Mouse (Mus musculus) lung, postnatal 0 days (tissue): ENCODE measurements around the gene Ifi27. TPM values are rescaled to one million over a fixed set of nuclear protein-coding genes. Genes with fewer than 3 reads are reported as not detected.

Source experiments
- ATAC-seq: fragments of 200-750 bp; cut with Nextera tagmentation; 2 replicates; pipeline ENCODE4 v1.8.0; 2017; ENCODE audit warnings: moderate library complexity
- DNase-seq: peaks from one replicate; pipeline ENCODE4 v3.0.0-alpha.2; 2016; ENCODE audit warnings: low spot score
- H3K27ac ChIP-seq: fragments of 300-500 bp; sonication (generic); 2 replicates; pipeline ENCODE4 v1.5.1; 2014; ENCODE audit warnings: antibody characterized with exemption, mild to moderate bottlenecking, low read length, mixed read lengths
- H3K27me3 ChIP-seq: fragments of 300-500 bp; sonication (generic); replicated peaks from 2 replicates; pipeline ENCODE4 v1.6.1; 2014; ENCODE audit warnings: low read length, mixed read lengths; ENCODE audit not compliant: insufficient read depth
- H3K36me3 ChIP-seq: fragments of 300-500 bp; sonication (generic); 2 replicates; pipeline ENCODE4 v1.6.1; 2014; ENCODE audit warnings: low read length, mixed read lengths; ENCODE audit not compliant: insufficient read depth
- H3K4me1 ChIP-seq: fragments of 300-500 bp; sonication (generic); 2 replicates; pipeline ENCODE4 v1.6.1; 2014; ENCODE audit warnings: antibody characterized with exemption, low read depth, low read length, mixed read lengths; ENCODE audit not compliant: insufficient read depth
- H3K4me2 ChIP-seq: fragments of 300-500 bp; sonication (generic); replicated peaks from 2 replicates; pipeline ENCODE4 v1.6.1; 2014; ENCODE audit warnings: low read depth, mild to moderate bottlenecking, low read length, moderate library complexity, mixed read lengths
- H3K4me3 ChIP-seq: fragments of 300-500 bp; sonication (generic); 2 replicates; pipeline ENCODE4 v1.5.1; 2014; ENCODE audit warnings: low read depth, low read length
- H3K9ac ChIP-seq: fragments of 300-500 bp; sonication (generic); replicated peaks from 2 replicates; pipeline ENCODE4 v1.6.1; 2014; ENCODE audit warnings: low read depth, mild to moderate bottlenecking
- H3K9me3 ChIP-seq: fragments of 300-500 bp; sonication (generic); 2 replicates; pipeline ENCODE4 v1.6.1; 2016; ENCODE audit warnings: low read length, mixed read lengths
- CTCF ChIP-seq: IDR thresholded peaks from 2 replicates; pipeline ENCODE4 v1.5.1; 2016; ENCODE audit warnings: antibody characterized with exemption, mild to moderate bottlenecking
- EP300 ChIP-seq: IDR thresholded peaks from 2 replicates; pipeline ENCODE4 v1.6.1; 2016; ENCODE audit warnings: antibody characterized with exemption, mild to moderate bottlenecking, control low read depth
- WGBS: fragments of 180-500 bp; shearing (Covaris S2); extraction: QIAGEN DNeasy Blood & Tissue Kit; methylation state at CpG from one replicate; pipeline ENCODE4 v1.1.7; 2014; 5-methylcytosine and 5-hydroxymethylcytosine counted together
- polyA plus RNA-seq: library from polyadenylated mRNA; unstranded; fragments of >200 nt; fragmentation: Nextera tagmentation; extraction: Ambion mirVana; gene quantifications from 2 replicates; pipeline ENCODE4 v1.2.1, GENCODE M21; 2015

Gene Ifi27
- polyA plus RNA-seq, 1 experiment from 2014 or later, result 69.5 TPM

DNA sequence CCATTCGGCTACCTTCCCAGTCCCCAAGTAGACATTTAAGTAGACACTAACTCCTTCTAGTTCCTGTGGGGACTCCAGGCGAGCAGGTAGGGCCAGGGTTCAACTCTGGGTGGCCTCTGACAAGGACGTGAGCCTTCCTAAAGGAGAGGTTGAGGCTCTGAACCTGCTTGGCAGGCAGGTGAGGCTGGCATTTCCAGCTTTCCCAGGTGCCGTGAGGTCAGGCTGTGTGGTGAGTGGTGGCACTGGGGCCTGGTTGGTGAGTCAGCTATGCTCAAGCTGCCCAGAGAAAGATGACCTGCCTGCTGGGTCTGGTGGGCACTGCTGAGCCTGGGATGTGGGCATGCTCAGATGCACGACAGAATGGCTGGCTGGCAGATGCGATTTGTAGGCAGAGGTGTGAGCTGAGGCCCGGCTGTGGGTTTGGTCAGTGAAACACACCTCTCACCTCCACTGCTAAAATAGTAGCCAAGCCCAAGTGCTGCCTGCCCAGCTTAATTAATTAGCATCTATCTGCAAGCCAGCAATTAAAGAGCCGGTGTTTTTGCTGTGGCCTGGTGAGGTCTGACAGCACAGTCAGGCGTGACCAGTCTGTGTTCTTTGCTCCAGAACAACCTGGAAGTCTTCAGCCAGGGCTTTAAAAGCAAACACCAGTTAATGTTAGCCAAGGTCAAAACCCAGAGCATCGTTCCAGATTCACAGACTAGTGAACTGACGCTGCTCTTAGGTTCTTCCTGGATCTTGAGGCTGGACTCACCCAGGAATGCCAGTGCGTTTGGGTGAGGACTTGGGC is 38.3 kb upstream of the Ifi27 start:
- Histone ChIP-seq H3K9ac (no peak overlapping the region), H3K4me3 (no peak overlapping the region), H3K27ac (no peak overlapping the region), H3K4me2 (no peak overlapping the region), H3K27me3 (no peaks in the 10 kb centered on the region), H3K4me1 (no peaks in the 10 kb centered on the region), H3K36me3 (no peaks in the 10 kb centered on the region), H3K9me3 (no peaks in the 10 kb centered on the region)
- TF ChIP-seq EP300, result no peak
- TF ChIP-seq CTCF, result no peak
- DNase-seq (no peak), ATAC-seq (no peak)
- WGBS, result 50% methylated on average over 12 of the region's 12 CpGs

GRCm38 (mm10) chr12:103396751-103397150 is 37.3 kb upstream of the Ifi27 start:
- peak; percentile 67 for ATAC-seq

GRCm38 (mm10) chr12:103404131-103404530 is 29.9 kb upstream of the Ifi27 start:
- 80% methylated on average over 18 of the region's 18 CpGs for WGBS
- H3K4me1 ChIP-seq, result no peaks in the 10 kb centered on the region
- H3K4me3 ChIP-seq, result no peak overlapping the region
- H3K36me3 ChIP-seq, result peaks cover 26% of the 10 kb centered on the region
- no peaks in the 10 kb centered on the region for H3K27me3 ChIP-seq
- ATAC-seq (no peak), DNase-seq (no peak)
- no peak overlapping the region for H3K27ac ChIP-seq
- H3K9ac ChIP-seq, result no peak overlapping the region
- no peaks in the 10 kb centered on the region for H3K9me3 ChIP-seq
- TF ChIP-seq EP300, result no peak
- TF ChIP-seq CTCF, result no peak
- H3K4me2 ChIP-seq, result no peak overlapping the region

More at GRCm38 (mm10) chr12:103396751-103397150, 37.3 kb upstream of the Ifi27 start:
- 0 out of 2 replicates have a peak, but pooled peaks have one; percentile 16 for TF ChIP-seq EP300
- TF ChIP-seq CTCF, result no peak
- Histone ChIP-seq H3K4me3 (no peak overlapping the region), H3K36me3 (no peaks in the 10 kb centered on the region), H3K9me3 (no peaks in the 10 kb centered on the region), H3K27me3 (no peaks in the 10 kb centered on the region), H3K4me2 (no peak overlapping the region), H3K4me1 (no peaks in the 10 kb centered on the region), H3K9ac (no peak overlapping the region), H3K27ac (peak overlapping the region; percentile 71)
- 64% methylated on average over 7 of the region's 7 CpGs for WGBS
- DNase-seq, result peak; percentile 65

GRCm38 (mm10) chr12:103407720-103408119 is 26.3 kb upstream of the Ifi27 start, which contains the start of gene 9330161L09Rik:
TSS of gene 9330161L09Rik (minus strand) at chr12:103407820.
- no peak for TF ChIP-seq EP300
- Histone ChIP-seq H3K27ac (no peak within 1 kb of the TSS), H3K4me2 (no peak within 1 kb of the TSS), H3K36me3 (peaks cover 62% of the 10 kb centered on the region), H3K4me3 (no peak within 1 kb of the TSS), H3K4me1 (no peaks in the 10 kb centered on the region), H3K9me3 (no peaks in the 10 kb centered on the region), H3K27me3 (no peaks in the 10 kb centered on the region), H3K9ac (no peak within 1 kb of the TSS)
- WGBS, result 91% methylated on average over 4 of the region's 4 CpGs
- ATAC-seq (no peak), DNase-seq (no peak)

DNA sequence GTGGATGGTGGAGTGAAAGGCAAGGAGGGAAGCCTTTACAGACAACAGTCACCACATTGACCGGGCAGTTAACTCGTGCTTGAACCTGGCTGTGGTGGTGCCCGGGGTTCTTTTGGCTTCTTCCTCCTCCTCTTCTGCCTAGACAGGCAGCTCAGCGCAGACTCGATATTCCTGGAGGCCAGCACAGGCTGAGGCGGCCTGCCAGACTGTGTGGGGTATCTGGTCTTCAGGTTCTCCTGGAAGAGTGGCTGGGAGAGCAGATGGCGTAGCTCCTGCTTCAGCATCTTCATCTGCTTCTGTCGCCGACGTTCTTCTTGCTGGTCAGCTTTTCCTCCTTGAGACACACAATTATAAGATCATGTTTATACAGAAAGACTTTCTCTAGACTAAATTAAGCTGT is 25.9 kb upstream of the Ifi27 start:
- no peak overlapping the region for H3K27ac ChIP-seq
- no peak overlapping the region for H3K4me2 ChIP-seq

GRCm38 (mm10) chr12:103425016-103425728 is 8.8 kb upstream of the Ifi27 start:
- Histone ChIP-seq H3K4me1 (peaks cover 18% of the 10 kb centered on the region; the same call in 1 of the 2 replicates), H3K4me2 (peak overlapping the region; percentile 74), H3K4me3 (peak overlapping the region; percentile 90), H3K27me3 (no peaks in the 10 kb centered on the region), H3K9me3 (no peaks in the 10 kb centered on the region), H3K27ac (peak overlapping the region; percentile 71; the same call in 1 of the 2 replicates), H3K36me3 (no peaks in the 10 kb centered on the region; the same call in 1 of the 2 replicates), H3K9ac (peak overlapping the region; percentile 95)
- ATAC-seq (no peak; the same call in 1 of the 2 replicates), DNase-seq (peak; percentile 14)
- TF ChIP-seq CTCF, result no peak
- TF ChIP-seq EP300, result no peak
- WGBS, result 10% methylated on average over 33 of the region's 33 CpGs

More for the DNA sequence above, 25.9 kb upstream of the Ifi27 start:
- Histone ChIP-seq H3K9ac (no peak overlapping the region), H3K36me3 (peaks cover 66% of the 10 kb centered on the region), H3K27me3 (no peaks in the 10 kb centered on the region), H3K9me3 (no peaks in the 10 kb centered on the region), H3K4me1 (no peaks in the 10 kb centered on the region), H3K4me3 (no peak overlapping the region)
- no peak for DNase-seq
- no peak for ATAC-seq
- 90% methylated on average over 10 of the region's 10 CpGs for WGBS
- TF ChIP-seq CTCF (no peak), EP300 (no peak)
